Mouse (Mus musculus): ENCODE results near the gene 1700008O03Rik. TPM values are rescaled to one million over a fixed set of nuclear protein-coding genes. Genes with fewer than 3 reads are reported as not detected.

The 1700008O03Rik gene
- not detected in 2 replicates for total RNA-seq (2023)

GRCm38 (mm10) chr7:44385720-44386119 lies at the start of gene 1700008O03Rik:
1700008O03Rik (minus strand) TSS chr7:44385820.

DNA sequence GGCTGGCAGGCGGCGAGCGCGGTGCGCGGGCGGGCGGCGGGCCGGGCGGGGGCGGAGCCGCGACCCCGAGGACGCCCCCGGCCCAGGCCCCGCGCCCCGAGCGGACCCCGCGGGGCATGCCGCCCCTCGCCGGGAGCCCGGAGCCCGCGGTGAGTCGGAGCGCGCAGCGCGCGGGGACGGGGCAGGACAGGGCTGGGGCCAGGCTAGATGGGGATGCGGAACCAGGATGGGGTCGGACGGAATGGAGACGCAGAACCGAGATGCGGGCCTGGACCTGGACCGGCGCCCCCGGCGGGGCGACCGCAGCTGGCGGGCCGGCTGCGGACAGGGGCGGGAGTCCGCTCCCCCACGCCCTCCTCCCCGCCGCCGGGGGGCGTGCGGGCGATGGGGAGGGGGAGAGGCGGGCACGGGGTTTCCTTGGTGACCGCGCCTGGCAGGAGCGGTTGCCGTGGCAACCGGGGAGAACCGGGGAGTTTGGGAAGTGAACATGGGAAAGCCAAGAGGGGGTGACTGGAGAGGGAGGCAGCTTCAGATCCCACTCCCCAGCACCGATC lies 43.4 kb upstream of the 1700008O03Rik start, which contains the start of gene Lrrc4b:
Gene Lrrc4b, plus strand, starts transcription at position 51 of the 554 bp plus-strand sequence.

GRCm38 (mm10) chr7:44383980-44384715 lies 1.5 kb downstream of the 1700008O03Rik start, which contains the start of gene Syt3:
Syt3 (plus strand) TSS chr7:44384102.

Other genes starting within 250 kb of the 1700008O03Rik start
- gene Klk1b16, start 249.1 kb downstream of the 1700008O03Rik start, total RNA-seq (2023) = not detected in 2 replicates
- not detected in 2 replicates for gene Klk1b24, start 197.6 kb downstream of the 1700008O03Rik start, total RNA-seq (2023)
- gene Klk1b3, start 187.6 kb downstream of the 1700008O03Rik start, total RNA-seq (2023) = not detected in 2 replicates
- gene Klk1b4, start 178.4 kb downstream of the 1700008O03Rik start, total RNA-seq (2023) = not detected in 2 replicates
- not detected in 2 replicates for gene Klk1b5, start 169.9 kb downstream of the 1700008O03Rik start, total RNA-seq (2023)
- gene Klk1, start 160.5 kb downstream of the 1700008O03Rik start, total RNA-seq (2023) = not detected in 2 replicates
- not detected in 2 replicates for gene Gm36864, start 149.6 kb downstream of the 1700008O03Rik start, total RNA-seq (2023)
- 1.9 and 3.0 TPM in 2 replicates for gene 1700028J19Rik, start 139.1 kb downstream of the 1700008O03Rik start, total RNA-seq (2023)
- 19.9 and 27.3 TPM in 2 replicates for gene 2410002F23Rik, start 139.1 kb downstream of the 1700008O03Rik start, total RNA-seq (2023)
- not detected in 2 replicates for gene Acp4, start 128.4 kb downstream of the 1700008O03Rik start, total RNA-seq (2023)
- gene Gm15517, start 124.4 kb downstream of the 1700008O03Rik start, total RNA-seq (2023) = not detected in 2 replicates
- 0.29 and 0.51 TPM in 2 replicates for gene Clec11a, start 78.9 kb downstream of the 1700008O03Rik start, total RNA-seq (2023)
- 0.32 and 0.34 TPM in 2 replicates for gene Shank1, start 75.6 kb downstream of the 1700008O03Rik start, total RNA-seq (2023)
- 0.41 TPM in 1 of 2 replicates, not detected in the other for gene Syt3, start 1.7 kb downstream of the 1700008O03Rik start, total RNA-seq (2023)
- not detected in 2 replicates for gene Lrrc4b, start 43.2 kb upstream of the 1700008O03Rik start, total RNA-seq (2023)
- gene Aspdh, start 79.6 kb upstream of the 1700008O03Rik start, total RNA-seq (2023) = not detected in 2 replicates
- gene Josd2, start 82.2 kb upstream of the 1700008O03Rik start, total RNA-seq (2023) = 14.6 and 17.8 TPM in 2 replicates
- gene Emc10, start 110.7 kb upstream of the 1700008O03Rik start, total RNA-seq (2023) = 23.0 and 29.1 TPM in 2 replicates
- 1.5 and 3.9 TPM in 2 replicates for gene Fam71e1, start 110.8 kb upstream of the 1700008O03Rik start, total RNA-seq (2023)
- gene Mybpc2, start 138.8 kb upstream of the 1700008O03Rik start, total RNA-seq (2023) = 0.41 and 0.88 TPM in 2 replicates
- 2.8 and 6.0 TPM in 2 replicates for gene Spib, start 146.3 kb upstream of the 1700008O03Rik start, total RNA-seq (2023)
- 38.8 and 52.2 TPM in 2 replicates for gene Pold1, start 163.0 kb upstream of the 1700008O03Rik start, total RNA-seq (2023)
- 406 and 408 TPM in 2 replicates for gene Nr1h2, start 168.1 kb upstream of the 1700008O03Rik start, total RNA-seq (2023)
- gene Napsa, start 186.6 kb upstream of the 1700008O03Rik start, total RNA-seq (2023) = 124 and 134 TPM in 2 replicates
- gene Kcnc3, start 204.8 kb upstream of the 1700008O03Rik start, total RNA-seq (2023) = 0.73 and 1.1 TPM in 2 replicates

Data from neutrophil, adult 65 days (primary cell).